Mouse (Mus musculus): ENCODE results near the gene Ccdc88c. TPM values are rescaled to one million over a fixed set of nuclear protein-coding genes. Genes with fewer than 3 reads are reported as not detected.

Ccdc88c gene
- total RNA-seq, 1 experiment from 2014 or later, result 74.6 TPM

DNA sequence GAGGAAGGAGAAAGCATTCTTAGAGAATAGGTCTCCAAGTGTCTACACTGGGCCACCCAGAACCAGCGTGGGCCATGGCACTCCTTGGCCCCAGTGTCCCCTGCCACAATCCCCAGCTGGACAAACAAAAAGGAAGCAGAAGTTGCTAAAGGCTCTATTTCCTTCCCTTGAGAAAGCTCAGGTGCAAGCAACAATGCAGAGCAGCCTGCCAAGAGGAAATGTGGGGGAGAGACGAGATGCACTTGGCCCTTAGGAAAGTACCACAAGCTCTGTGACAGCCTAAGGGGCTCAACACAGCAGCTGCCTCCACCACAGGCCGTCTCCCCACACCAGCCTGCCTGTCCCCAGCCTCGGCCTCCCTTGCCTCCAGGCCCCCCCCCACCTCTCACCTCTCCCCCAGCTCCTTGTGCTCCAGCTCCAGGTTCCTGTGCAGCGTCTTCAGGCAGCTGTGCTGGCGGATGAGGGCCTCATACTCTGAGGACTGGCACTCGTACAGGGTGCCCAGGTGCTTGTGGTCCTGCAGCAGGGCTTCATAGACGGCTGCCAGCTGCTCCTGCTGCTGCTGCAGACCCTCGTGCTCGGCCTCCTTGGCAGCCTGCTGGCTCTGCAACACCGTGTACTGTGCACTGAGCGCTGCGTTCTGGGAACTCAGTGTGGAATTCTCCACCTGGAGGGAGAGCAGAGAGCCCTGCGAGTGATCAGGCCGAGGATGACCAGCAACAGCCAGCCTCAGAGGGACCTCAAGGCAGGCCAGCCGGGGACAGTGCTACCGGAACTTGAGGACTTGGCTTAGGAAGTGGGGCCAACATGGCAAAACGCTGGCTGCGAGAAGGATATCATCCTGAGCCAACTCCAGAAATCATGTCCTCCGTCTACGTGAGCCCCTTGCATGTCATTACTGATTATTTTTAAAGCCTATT, 91.2 kb downstream of the Ccdc88c start:
- ATAC-seq (replicated peaks; ENCODE audit: low read depth, poor library complexity, severe bottlenecking), result no peak

DNA sequence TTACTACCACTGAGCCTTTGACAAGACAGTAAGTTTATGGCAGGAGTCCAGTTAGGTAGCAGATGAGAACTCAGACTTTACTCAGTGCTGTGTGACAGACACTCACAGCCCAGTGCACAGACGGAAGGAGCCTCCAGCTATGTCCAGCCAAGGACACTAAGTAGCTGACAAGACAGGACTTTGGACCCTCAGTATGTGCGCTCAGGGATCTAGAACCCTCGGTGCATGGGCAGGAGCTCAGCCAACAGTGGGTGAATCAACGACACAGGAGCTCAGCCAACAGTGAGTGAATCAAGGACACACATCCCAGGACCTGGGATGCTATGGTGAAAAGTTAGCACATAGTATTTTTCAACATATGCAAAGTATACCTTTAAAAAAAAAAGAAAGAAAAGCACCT, 92.1 kb downstream of the Ccdc88c start:
- no peak for ATAC-seq (replicated peaks; ENCODE audit: low read depth, poor library complexity, severe bottlenecking)

DNA sequence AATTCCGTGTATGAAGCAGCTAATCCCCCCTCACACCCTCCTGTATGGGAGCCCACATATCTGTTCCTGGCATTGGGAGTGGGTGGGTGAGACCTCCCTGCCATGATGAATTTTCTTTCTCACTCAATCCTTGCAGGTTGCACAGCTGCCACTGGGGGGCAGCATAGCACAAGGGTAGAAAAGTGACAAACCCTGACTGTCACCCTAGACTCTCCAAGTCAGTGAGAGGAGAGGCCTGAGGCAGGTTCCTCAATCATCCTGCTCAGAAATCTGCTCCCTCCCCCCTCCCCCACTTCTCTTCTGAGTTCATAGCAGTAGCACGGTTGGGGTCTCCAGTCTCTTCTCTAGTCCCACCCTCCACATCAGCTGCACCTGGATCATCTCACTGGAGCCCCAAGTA, 92.7 kb downstream of the Ccdc88c start:
- peak; percentile 93 for ATAC-seq (replicated peaks; ENCODE audit: low read depth, poor library complexity, severe bottlenecking)

- ATAC-seq (replicated peaks; ENCODE audit: low read depth, poor library complexity, severe bottlenecking), result no peak
These were observed 94.1 kb downstream of the Ccdc88c start for GRCm38 (mm10) chr12:100934796-100935195.

DNA sequence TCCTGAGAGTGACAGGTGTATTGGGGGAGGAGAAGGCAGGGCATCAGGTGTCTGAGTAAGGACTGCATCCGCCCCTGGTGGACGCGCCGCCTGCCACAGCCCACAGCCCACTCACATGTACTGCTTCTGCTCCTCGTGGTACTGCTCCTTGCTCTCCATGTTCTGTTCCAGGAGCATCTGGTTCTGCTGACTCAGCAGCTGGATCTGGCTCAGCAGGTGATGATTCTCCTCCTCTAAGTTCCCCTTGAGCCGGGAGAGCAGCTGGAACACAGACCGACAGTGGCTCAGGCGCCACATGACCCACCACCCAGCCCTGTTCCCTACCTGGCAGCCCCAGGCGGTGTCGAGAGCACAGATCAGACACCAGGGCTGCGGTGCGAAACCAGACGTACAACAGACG, 97.2 kb downstream of the Ccdc88c start:
- ATAC-seq (replicated peaks; ENCODE audit: low read depth, poor library complexity, severe bottlenecking), result no peak

DNA sequence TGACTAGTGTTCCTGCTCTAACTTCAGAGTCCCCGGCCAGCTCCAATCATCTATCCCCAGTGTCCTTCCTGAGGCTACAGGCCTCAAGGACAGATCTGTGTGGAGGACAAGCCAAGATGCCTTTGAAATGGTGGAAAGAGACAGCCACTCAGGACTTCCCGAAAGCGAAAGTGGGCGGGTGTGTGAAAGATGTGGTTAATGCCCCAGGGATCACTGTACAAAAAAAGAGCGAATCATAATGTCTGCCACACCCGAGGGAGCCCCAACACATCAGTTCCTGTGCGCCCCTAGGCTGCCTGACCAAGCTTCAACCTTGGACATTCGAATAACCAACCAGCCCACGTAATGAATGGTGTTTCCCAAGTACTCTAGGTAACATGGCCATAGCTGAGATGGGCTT, 100.6 kb downstream of the Ccdc88c start:
- no peak for ATAC-seq (replicated peaks; ENCODE audit: low read depth, poor library complexity, severe bottlenecking)

- ATAC-seq (replicated peaks; ENCODE audit: low read depth, poor library complexity, severe bottlenecking), result peak; percentile 69
These were observed 102.9 kb downstream of the Ccdc88c start for GRCm38 (mm10) chr12:100925644-100926619.

- peak; percentile 56 for ATAC-seq (replicated peaks; ENCODE audit: low read depth, poor library complexity, severe bottlenecking)
These were observed 104.1 kb downstream of the Ccdc88c start for GRCm38 (mm10) chr12:100924646-100925339.

DNA sequence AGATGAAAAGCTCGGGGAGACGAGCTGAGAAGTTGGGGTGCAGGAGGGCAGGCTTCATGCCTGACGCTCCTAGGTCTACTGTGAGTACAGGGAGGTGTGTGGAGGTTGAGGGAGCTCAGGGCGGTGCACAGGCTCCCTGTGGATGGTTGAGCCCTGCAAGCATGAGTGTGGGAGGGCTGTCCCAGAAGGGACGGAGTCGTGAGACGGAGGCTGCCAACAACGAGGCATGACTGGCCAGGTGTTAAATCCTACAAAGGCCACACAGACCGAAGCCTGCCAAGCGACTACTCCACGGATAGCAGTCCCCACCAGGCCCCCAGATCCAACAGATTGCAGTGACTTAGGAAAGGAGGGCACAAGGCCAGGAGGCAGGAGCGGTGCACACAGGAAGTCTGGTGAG, 118.1 kb downstream of the Ccdc88c start:
- ATAC-seq (replicated peaks; ENCODE audit: low read depth, poor library complexity, severe bottlenecking), result no peak

DNA sequence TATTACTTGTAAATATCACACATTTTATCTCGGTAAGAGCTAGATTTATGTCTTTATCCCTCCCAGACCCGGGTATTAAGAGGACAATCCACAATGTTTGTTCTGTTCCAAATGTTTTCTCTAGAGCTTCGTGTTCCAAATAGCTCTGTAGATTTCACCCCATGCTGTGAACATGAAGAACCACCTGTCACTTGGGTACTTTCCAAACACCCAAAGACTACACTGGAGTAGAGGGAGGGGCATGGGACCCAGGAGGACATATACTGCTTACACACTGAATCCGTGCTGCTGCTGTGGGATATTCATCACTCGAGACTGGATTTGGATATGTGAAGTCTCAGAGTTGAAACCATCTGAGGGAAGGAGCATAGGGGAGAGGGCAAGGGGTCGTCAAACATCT, 119.1 kb downstream of the Ccdc88c start:
- ATAC-seq (replicated peaks; ENCODE audit: low read depth, poor library complexity, severe bottlenecking), result no peak

GRCm38 (mm10) chr12:100908298-100909034, 120.4 kb downstream of the Ccdc88c start:
- ATAC-seq (replicated peaks; ENCODE audit: low read depth, poor library complexity, severe bottlenecking), result peak; percentile 37

GRCm38 (mm10) chr12:100907598-100908297, 121.1 kb downstream of the Ccdc88c start, which contains the start of gene Gpr68:
Gene Gpr68 (minus strand): TSS chr12:100908198.
- peak; percentile 37 for ATAC-seq (replicated peaks; ENCODE audit: low read depth, poor library complexity, severe bottlenecking)

GRCm38 (mm10) chr12:100906861-100907260, 122.0 kb downstream of the Ccdc88c start:
- ATAC-seq (replicated peaks; ENCODE audit: low read depth, poor library complexity, severe bottlenecking), result no peak

DNA sequence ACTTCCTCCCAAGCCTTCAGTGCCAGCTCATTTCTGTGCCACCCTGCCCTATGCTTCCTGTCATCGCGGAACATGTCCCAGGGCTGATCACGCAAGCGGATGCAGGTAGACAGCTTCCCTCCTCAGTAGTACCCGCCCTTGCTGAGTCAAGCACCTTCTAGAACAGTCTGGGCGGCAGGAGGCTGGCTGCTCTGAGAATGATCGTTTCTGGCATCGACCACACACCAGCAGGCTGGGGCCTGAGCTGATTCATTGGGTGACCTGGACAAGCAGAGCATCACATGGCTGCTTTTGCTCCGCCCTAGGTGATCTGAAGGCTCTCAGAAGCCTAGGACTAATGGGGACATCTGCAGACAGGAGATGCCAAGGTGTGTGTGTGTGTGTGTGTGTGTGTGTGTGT, 125.1 kb downstream of the Ccdc88c start:
- ATAC-seq (replicated peaks; ENCODE audit: low read depth, poor library complexity, severe bottlenecking), result no peak

DNA sequence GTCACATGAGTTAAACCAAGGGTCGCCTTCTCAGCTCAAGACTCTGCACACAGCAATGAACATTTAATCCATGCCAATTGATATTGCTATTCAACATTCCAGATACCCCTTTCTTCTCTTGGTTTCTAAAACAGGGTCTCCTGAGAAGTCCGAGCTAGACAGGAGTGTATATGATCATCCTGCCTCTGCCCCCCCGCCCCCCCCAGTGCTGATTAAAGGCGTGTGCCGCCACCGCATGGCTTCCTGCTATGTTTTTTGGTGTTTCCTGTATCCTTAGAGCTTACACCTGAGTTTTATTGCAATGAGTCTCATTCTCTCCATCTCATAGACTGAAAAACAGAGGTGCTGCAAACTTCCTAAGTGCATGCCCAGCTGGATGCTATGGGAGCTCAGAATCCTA, 127.5 kb downstream of the Ccdc88c start:
- ATAC-seq (replicated peaks; ENCODE audit: low read depth, poor library complexity, severe bottlenecking), result no peak

- no peak for ATAC-seq (replicated peaks; ENCODE audit: low read depth, poor library complexity, severe bottlenecking)
These were observed 128.0 kb downstream of the Ccdc88c start for GRCm38 (mm10) chr12:100900901-100901300.

- ATAC-seq (replicated peaks; ENCODE audit: low read depth, poor library complexity, severe bottlenecking), result peak; percentile 70
These were observed 129.7 kb downstream of the Ccdc88c start for GRCm38 (mm10) chr12:100899111-100899640.
